Mouse (Mus musculus): Measurements from ENCODE around the gene Tril.

Tril gene

GRCm38 (mm10) chr6:53820486-53820985, at the start of gene Tril:
TSS of gene Tril (minus strand) at chr6:53820830.
- DNase-seq (ENCODE audit: low spot score): peak; percentile 85

GRCm38 (mm10) chr6:53863011-53863410, 42.4 kb upstream of the Tril start:
- DNase-seq (ENCODE audit: low spot score): no peak

- DNase-seq (ENCODE audit: low spot score): no peak
These were observed 38.5 kb upstream of the Tril start for GRCm38 (mm10) chr6:53859106-53859505.

DNA sequence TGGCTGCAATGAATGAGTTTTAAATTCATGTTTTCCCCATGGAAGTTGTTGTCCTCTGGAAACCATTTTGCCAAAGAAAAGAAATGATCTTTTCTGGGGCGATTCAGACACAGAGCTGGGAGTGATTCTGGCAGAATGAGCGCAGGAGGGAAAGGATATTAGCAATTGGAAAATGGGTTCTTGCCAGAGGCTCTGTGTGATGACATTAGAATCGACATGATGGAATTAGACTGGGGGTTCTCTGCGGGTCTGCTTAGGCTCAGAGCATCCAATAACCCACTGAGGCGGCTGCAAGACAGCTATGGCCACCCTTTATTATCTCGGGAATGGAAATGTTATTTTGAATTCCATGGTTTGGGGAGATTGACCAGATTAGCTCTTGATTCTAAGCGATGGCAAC, 37.2 kb upstream of the Tril start:
- no peak for DNase-seq (ENCODE audit: low spot score)

- no peak for DNase-seq (ENCODE audit: low spot score)
These were observed 36.1 kb upstream of the Tril start for GRCm38 (mm10) chr6:53856775-53857174.

GRCm38 (mm10) chr6:53854971-53855856, 34.6 kb upstream of the Tril start:
- no peak for DNase-seq (ENCODE audit: low spot score)

DNA sequence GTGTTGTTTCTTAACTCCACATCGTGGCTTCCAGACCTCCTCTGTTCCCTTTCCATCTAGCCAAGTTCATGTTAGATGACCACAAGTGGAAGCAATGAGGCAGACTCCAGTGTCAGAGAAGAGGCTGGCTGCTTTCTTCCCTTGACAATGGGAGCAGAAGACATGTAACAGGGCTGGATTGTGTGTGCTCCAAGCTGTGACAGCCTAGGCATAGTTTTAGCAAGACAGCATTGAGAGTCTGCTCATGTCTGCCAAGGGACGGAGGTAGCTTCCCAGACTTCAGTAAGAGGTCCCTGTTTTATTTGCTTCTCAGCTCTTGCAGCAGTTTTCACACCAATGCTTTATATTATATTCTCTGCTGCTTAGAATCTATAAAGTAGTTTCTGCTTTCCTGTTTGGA, 33.6 kb upstream of the Tril start:
- DNase-seq (ENCODE audit: low spot score): no peak

DNA sequence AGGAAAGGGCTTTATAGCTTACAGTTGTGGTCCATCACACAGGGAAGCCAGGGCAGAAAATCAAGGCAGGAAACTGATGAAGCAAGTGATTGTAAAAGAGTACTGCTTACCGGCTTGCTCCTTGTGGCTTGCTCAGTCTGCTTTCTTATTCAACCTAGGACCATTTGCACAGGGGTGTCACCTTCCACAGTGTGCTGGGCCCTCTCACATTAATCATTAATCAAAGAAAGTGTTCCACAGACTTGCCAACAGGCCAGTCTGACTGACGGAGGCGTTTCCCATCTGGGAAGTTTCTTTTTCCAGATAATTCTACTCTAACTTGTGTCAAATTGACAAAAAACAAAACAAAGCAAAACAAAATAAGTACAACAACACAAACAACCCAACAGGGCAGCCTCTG, 32.9 kb upstream of the Tril start:
- no peak for DNase-seq (ENCODE audit: low spot score)

- no peak for DNase-seq (ENCODE audit: low spot score)
These were observed 24.0 kb upstream of the Tril start for GRCm38 (mm10) chr6:53844626-53845025.

DNA sequence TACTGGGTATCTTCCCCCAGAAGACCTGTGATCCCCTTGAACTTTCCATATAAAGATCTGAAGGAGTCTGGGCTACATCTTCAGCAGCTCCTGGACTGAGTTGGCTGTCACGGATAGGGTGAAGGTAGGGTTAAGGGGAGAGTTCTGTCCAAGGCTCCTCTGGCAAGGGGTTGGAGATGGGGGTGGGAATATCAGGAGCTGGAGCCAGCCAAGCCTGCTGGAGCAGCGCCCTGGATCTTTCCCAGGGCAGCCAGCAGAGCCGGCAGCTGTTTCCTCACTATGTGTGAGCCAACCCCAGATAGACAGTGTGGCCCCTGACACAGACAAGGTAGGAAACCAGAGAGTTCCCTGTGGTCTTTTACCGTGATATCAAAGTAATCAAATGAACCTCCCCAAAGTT, 4.6 kb upstream of the Tril start:
- DNase-seq (ENCODE audit: low spot score): no peak

GRCm38 (mm10) chr6:53821041-53821501, 441 bp upstream of the Tril start:
- DNase-seq (ENCODE audit: low spot score): peak; percentile 28

DNA sequence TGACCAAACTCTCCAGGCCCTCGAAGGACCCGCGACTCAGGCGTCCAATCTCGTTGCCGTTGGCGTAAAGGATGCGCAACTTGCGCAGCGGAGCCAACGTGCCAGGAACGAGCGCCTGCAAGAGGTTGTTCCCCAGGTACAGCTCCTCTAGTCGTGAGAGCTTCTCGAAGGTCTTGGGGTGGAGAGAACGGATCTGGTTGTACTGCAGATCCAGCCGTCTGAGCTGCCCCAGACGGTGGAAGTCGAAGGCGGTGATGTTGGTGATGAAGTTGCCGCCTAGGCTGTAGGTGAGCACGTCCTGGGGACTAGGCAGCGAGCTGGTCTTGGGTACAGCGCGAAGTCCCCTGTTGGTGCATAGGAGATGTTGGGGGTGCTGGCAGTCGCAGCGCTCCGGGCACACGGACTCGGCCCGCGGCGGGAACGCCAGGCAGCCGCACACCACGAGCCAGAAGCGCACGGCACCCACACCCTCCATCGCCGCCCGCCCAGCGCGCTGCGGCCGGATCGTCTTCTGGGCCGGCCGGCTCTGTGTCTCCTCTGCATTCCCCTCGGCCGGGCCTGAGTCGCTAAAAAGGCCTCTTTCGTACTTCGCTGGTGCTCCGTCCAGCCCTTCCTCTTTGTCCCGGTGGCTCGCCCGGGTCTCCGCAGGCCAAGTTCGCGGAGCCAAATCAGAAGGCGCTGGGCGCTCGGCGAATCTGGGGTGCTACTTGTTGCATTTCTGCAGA, 707 bp downstream of the Tril start:
- DNase-seq (ENCODE audit: low spot score): peak; percentile 72

GRCm38 (mm10) chr6:53818732-53819661, 1.6 kb downstream of the Tril start:
- peak; percentile 67 for DNase-seq (ENCODE audit: low spot score)

- peak; percentile 73 for DNase-seq (ENCODE audit: low spot score)
These were observed 2.3 kb downstream of the Tril start for GRCm38 (mm10) chr6:53818264-53818731.

DNA sequence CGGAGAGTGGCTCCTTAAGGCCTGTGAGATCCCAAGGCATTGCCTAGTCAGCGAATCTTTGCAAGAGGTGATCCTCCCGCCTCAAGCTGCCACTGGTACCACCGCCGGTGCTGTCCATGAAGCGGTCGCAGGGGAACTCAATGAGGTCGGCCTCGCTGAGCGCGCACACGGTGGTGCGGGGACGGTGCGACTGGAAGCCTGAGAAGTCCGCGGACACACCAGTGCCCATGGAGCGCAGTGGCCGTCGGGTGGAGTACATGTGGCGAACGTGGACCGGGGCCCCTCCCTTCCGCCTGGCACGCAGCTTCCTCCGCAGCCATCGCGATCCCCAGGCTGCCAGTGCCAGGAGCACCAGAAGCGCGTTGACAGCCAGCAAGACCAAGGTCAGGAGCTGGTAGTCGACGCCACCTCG, 2.9 kb downstream of the Tril start:
- DNase-seq (ENCODE audit: low spot score): peak; percentile 28

GRCm38 (mm10) chr6:53816661-53817060, 4.0 kb downstream of the Tril start:
- no peak for DNase-seq (ENCODE audit: low spot score)

DNA sequence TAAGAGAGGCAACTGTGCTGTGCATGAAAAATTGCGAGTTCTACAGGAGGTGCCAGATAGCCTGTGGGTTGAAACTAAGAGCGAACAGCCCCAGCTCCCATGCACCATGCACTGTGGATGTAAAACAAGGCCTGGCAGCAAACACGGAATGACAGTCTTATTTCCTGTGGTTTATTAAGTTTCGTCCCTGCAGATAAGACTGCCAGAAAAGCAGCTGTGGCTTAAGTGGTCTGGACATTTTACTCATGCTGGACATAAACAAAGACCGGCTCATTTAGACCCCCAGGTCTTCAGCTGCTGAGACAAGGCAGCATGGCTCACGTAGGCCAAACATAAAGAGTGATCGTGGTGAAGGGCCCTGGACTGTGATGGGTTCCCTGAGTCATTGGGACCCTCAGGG, 4.9 kb downstream of the Tril start:
- no peak for DNase-seq (ENCODE audit: low spot score)

DNA sequence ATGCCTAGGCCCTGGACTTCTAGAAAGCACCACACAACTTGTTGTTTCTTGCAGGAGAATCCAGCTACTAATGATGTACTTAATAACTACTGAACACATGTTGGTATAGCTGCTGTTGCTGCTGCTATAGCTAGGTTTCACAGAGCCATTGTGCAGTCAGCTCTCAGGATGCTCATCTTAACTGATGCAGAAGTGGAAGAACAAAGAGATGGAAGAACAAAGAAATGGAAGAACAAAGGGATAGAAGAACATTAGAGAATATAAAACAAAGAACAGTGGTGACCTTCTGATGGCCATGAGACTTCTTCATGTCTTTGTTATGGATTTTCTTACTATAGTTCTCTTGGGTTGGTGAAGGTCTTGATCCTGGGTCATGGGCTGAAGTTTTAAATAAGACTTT, 6.4 kb downstream of the Tril start:
- DNase-seq (ENCODE audit: low spot score): no peak

DNA sequence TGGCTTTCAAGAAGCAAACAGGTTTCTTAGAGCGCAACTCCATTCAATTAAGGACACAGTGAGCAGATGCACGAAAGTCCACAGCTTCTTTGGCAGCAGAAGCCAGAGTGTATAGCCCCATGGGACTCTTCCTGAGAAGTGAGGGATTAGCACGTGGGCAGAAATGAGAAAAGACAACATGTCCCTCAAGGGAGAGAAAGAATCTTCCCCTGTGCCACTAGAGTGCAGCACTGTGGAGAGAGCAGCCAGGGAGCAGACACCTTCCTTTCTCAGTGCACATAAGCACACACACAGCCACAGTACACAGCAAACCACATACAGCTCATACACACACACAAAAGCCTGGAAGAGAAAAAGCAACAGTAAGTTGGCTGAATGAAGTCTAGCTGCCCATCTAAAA, 8.4 kb downstream of the Tril start:
- DNase-seq (ENCODE audit: low spot score): no peak

DNA sequence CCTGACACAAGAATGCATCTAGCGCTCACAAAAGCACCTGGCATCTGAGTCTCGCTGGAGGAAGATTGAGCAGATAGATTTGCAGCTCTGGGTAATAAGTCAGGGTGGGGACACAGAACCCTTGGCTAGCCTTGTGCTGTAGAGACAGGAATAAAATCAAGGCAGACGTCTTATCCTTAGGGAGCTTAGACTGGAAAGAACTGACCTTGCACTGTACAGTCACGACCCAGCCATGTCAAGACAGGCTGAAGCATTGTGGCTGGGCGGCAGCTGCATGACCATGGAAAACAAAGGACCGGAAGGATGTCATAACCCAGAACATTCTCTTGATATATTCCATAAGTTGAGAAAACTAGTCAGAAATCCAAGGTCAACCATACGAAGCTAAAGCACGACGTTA, 11.8 kb downstream of the Tril start:
- no peak for DNase-seq (ENCODE audit: low spot score)

DNA sequence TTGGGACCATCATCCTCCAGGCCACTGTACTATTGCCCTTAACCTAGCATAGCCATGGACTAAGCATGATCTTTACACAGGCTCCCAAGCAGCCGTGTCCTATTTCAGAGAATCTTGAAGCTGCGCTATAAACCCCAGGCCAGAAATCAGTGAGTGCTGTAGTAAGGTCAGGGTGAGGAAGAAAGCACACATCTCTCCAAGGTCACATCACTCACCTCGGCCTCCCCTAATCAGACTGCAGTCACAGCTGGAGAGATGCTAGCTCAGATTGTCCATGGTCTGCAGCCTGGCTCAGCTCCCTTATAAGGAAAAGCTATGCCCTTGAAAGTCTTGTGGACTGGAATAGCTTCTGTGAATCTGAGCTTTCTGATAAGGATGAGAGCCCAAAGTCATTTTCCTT, 13.4 kb downstream of the Tril start:
- peak; percentile 31 for DNase-seq (ENCODE audit: low spot score)

GRCm38 (mm10) chr6:53806591-53807023, 14.0 kb downstream of the Tril start:
- DNase-seq (ENCODE audit: low spot score): peak; percentile 73

Measured in embryo, embryonic 10 days (tissue).